Mouse (Mus musculus): ENCODE measurements around the gene Plekho2. TPM values are rescaled to one million over a fixed set of nuclear protein-coding genes. Genes with fewer than 3 reads are reported as not detected.

Plekho2 gene
- polyA plus RNA-seq, 1 experiment: 14.6 TPM

DNA sequence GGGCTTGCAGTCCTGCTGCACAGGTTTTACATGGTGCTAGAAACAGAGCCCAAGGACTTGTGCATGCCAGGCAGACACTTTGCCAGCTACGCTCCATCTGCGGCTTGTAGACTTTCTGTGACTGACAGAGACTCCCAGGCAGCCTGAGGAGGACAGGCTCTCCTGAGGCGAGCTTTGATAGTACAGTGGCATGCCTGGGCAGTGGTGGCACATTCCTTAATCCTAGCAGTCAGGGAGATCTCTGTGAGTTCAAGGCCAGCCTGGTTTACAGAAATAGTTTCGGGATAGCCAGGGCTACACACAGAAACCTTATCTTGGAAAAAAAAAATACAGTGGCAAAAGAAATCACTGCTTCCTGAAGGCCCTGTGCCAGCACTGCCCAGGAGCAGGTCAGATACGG lies 32.7 kb downstream of the Plekho2 start:
- no peaks in the 10 kb centered on the region for H3K27me3 ChIP-seq (ENCODE audit: control insufficient read depth, insufficient read depth, insufficient read length)
- H3K36me3 ChIP-seq (ENCODE audit: control insufficient read depth, insufficient read depth): no peaks in the 10 kb centered on the region
- H3K79me2 ChIP-seq (ENCODE audit: control insufficient read depth, insufficient read depth): no peaks in the 10 kb centered on the region
- TF ChIP-seq MAX (IDR thresholded peaks at IDR 0.05; ENCODE audit: low read depth) (no peak), TCF3 (IDR thresholded peaks at IDR 0.05; ENCODE audit: insufficient read length, low read depth) (no peak), REST (IDR thresholded peaks at IDR 0.05; ENCODE audit: insufficient read depth, insufficient read length) (no peak), MYOD1 (IDR thresholded peaks at IDR 0.05; ENCODE audit: control insufficient read depth in 1 of 3, insufficient read length in 2 of 3, low read depth in 2 of 3) (no peak), E2F4 (IDR thresholded peaks at IDR 0.05; ENCODE audit: insufficient read depth) (no peak), CEBPB (IDR thresholded peaks at IDR 0.05; ENCODE audit: insufficient read depth, poor library complexity, severe bottlenecking) (no peak), POLR2AphosphoS2 (IDR thresholded peaks at IDR 0.05; ENCODE audit: insufficient read length, low read depth) (no peak), USF1 (IDR thresholded peaks at IDR 0.05; ENCODE audit: low read depth) (no peak), SRF (IDR thresholded peaks at IDR 0.05; ENCODE audit: control insufficient read depth, insufficient read length, low read depth) (no peak), POLR2A (IDR thresholded peaks at IDR 0.05; ENCODE audit: insufficient read length, low read depth) (no peak), MYOG (IDR thresholded peaks at IDR 0.05; ENCODE audit: control insufficient read depth in 1 of 3, insufficient read depth in 1 of 3, insufficient read length in 2 of 3, low read depth in 2 of 3) (no peak), TCF12 (IDR thresholded peaks at IDR 0.05; ENCODE audit: insufficient read depth, poor library complexity, severe bottlenecking) (no peak)
- no peak overlapping the region for H3ac ChIP-seq (ENCODE audit: control insufficient read depth, insufficient read length)
- H3K4me2 ChIP-seq (ENCODE audit: low read depth): no peak overlapping the region
- no peak overlapping the region for H3K4me3 ChIP-seq

DNA sequence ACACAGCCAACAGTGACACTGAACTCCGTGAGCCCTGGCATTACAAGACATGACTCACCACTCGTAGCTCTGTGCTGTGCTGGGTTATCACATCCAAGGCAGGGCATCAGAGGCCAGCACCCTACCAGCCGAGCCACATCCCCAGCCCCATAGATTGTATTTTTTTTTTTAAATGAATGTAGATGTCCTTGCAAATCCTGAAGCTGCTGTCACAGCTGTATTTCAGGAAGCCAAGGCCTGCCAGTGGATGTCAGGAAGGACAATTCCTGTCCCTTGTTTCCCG lies 33.5 kb downstream of the Plekho2 start:
- H3K27me3 ChIP-seq (ENCODE audit: control insufficient read depth, insufficient read depth, insufficient read length): no peaks in the 10 kb centered on the region
- TF ChIP-seq POLR2AphosphoS2 (IDR thresholded peaks at IDR 0.05; ENCODE audit: insufficient read length, low read depth) (no peak), SRF (IDR thresholded peaks at IDR 0.05; ENCODE audit: control insufficient read depth, insufficient read length, low read depth) (no peak), CEBPB (IDR thresholded peaks at IDR 0.05; ENCODE audit: insufficient read depth, poor library complexity, severe bottlenecking) (no peak), TCF3 (IDR thresholded peaks at IDR 0.05; ENCODE audit: insufficient read length, low read depth) (no peak), E2F4 (IDR thresholded peaks at IDR 0.05; ENCODE audit: insufficient read depth) (no peak), REST (IDR thresholded peaks at IDR 0.05; ENCODE audit: insufficient read depth, insufficient read length) (no peak), MAX (IDR thresholded peaks at IDR 0.05; ENCODE audit: low read depth) (no peak), MYOD1 (IDR thresholded peaks at IDR 0.05; ENCODE audit: control insufficient read depth in 1 of 3, insufficient read length in 2 of 3, low read depth in 2 of 3) (no peak), MYOG (IDR thresholded peaks at IDR 0.05; ENCODE audit: control insufficient read depth in 1 of 3, insufficient read depth in 1 of 3, insufficient read length in 2 of 3, low read depth in 2 of 3) (no peak), USF1 (IDR thresholded peaks at IDR 0.05; ENCODE audit: low read depth) (no peak), POLR2A (IDR thresholded peaks at IDR 0.05; ENCODE audit: insufficient read length, low read depth) (no peak), TCF12 (IDR thresholded peaks at IDR 0.05; ENCODE audit: insufficient read depth, poor library complexity, severe bottlenecking) (no peak)
- no peak overlapping the region for H3ac ChIP-seq (ENCODE audit: control insufficient read depth, insufficient read length)
- H3K4me3 ChIP-seq: no peak overlapping the region
- peak overlapping the region; percentile 42 for H3K4me2 ChIP-seq (ENCODE audit: low read depth)
- H3K79me2 ChIP-seq (ENCODE audit: control insufficient read depth, insufficient read depth): no peaks in the 10 kb centered on the region
- H3K36me3 ChIP-seq (ENCODE audit: control insufficient read depth, insufficient read depth): no peaks in the 10 kb centered on the region

DNA sequence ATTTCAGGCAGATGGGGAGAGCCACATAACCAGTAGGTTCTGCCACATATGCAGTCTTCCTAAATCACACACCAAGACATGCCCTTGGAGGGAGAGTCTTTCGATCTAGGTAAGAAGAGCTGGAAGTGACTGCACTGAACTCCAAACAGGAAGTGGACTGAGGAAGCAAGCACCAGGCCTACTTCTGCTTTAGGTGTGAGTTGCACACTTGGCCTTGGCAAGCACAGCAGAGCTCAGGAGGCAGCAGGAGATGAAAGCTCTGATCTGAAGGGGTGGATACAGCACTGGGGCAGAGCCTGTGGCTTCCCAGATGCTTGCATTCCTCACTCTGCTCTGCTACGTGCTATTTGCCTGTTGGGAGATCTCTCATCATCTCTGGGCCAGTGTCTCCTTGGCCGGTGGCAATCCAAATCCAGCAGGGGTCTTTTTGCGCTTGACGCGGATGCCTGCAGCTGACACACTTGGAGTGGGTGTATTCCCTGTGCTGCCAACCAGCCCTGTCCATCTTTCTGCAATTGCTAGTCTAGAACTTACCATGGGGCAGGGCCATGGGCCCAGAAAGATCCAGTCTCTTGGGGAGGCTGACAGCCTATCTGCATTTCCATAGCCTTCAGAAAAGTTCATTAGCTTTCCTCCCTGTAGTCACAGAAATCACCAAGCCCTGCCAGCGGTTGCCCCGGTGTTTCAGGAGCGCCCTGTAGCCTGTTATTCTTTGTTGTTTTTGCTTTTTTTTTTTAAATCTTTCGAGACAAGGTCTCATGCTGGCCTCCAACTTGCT lies 34.0 kb downstream of the Plekho2 start:
- H3K79me2 ChIP-seq (ENCODE audit: control insufficient read depth, insufficient read depth): no peaks in the 10 kb centered on the region
- no peak overlapping the region for H3ac ChIP-seq (ENCODE audit: control insufficient read depth, insufficient read length)
- no peaks in the 10 kb centered on the region for H3K27me3 ChIP-seq (ENCODE audit: control insufficient read depth, insufficient read depth, insufficient read length)
- H3K36me3 ChIP-seq (ENCODE audit: control insufficient read depth, insufficient read depth): no peaks in the 10 kb centered on the region
- no peak overlapping the region for H3K4me3 ChIP-seq
- H3K4me2 ChIP-seq (ENCODE audit: low read depth): peak overlapping the region; percentile 42
- TF ChIP-seq USF1 (IDR thresholded peaks at IDR 0.05; ENCODE audit: low read depth) (no peak), SRF (IDR thresholded peaks at IDR 0.05; ENCODE audit: control insufficient read depth, insufficient read length, low read depth) (no peak), MAX (IDR thresholded peaks at IDR 0.05; ENCODE audit: low read depth) (no peak), TCF12 (IDR thresholded peaks at IDR 0.05; ENCODE audit: insufficient read depth, poor library complexity, severe bottlenecking) (no peak), TCF3 (IDR thresholded peaks at IDR 0.05; ENCODE audit: insufficient read length, low read depth) (no peak), CEBPB (IDR thresholded peaks at IDR 0.05; ENCODE audit: insufficient read depth, poor library complexity, severe bottlenecking) (no peak), POLR2A (IDR thresholded peaks at IDR 0.05; ENCODE audit: insufficient read length, low read depth) (no peak), MYOD1 (IDR thresholded peaks at IDR 0.05; ENCODE audit: control insufficient read depth in 1 of 3, insufficient read length in 2 of 3, low read depth in 2 of 3) (no peak), MYOG (IDR thresholded peaks at IDR 0.05; ENCODE audit: control insufficient read depth in 1 of 3, insufficient read depth in 1 of 3, insufficient read length in 2 of 3, low read depth in 2 of 3) (no peak), POLR2AphosphoS2 (IDR thresholded peaks at IDR 0.05; ENCODE audit: insufficient read length, low read depth) (no peak), E2F4 (IDR thresholded peaks at IDR 0.05; ENCODE audit: insufficient read depth) (no peak), REST (IDR thresholded peaks at IDR 0.05; ENCODE audit: insufficient read depth, insufficient read length) (no peak)

DNA sequence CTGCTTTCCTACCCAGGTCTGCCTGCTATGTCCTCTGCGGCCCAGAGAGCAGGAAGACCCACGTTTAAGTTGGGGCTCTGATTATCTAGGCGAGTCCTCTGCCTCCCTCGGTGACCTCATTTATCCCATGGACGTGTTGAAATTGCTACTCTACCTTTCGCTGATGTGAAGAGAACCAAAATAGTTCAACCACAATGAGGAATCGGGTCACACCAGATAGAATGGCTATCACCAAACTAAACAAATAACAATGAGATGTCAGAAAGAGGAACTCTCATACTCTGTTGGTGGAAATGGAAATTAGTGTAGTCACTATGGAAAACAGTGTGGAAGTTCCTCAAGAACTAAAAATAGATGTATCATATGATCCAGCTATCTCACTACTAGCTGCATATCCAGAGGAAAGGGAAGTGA lies 37.7 kb downstream of the Plekho2 start:
- H3K79me2 ChIP-seq (ENCODE audit: control insufficient read depth, insufficient read depth): no peaks in the 10 kb centered on the region
- no peaks in the 10 kb centered on the region for H3K36me3 ChIP-seq (ENCODE audit: control insufficient read depth, insufficient read depth)
- H3ac ChIP-seq (ENCODE audit: control insufficient read depth, insufficient read length): no peak overlapping the region
- TF ChIP-seq CEBPB (IDR thresholded peaks at IDR 0.05; ENCODE audit: insufficient read depth, poor library complexity, severe bottlenecking) (no peak), USF1 (IDR thresholded peaks at IDR 0.05; ENCODE audit: low read depth) (no peak), REST (IDR thresholded peaks at IDR 0.05; ENCODE audit: insufficient read depth, insufficient read length) (no peak), TCF12 (IDR thresholded peaks at IDR 0.05; ENCODE audit: insufficient read depth, poor library complexity, severe bottlenecking) (no peak), E2F4 (IDR thresholded peaks at IDR 0.05; ENCODE audit: insufficient read depth) (no peak), POLR2A (IDR thresholded peaks at IDR 0.05; ENCODE audit: insufficient read length, low read depth) (no peak), POLR2AphosphoS2 (IDR thresholded peaks at IDR 0.05; ENCODE audit: insufficient read length, low read depth) (no peak), SRF (IDR thresholded peaks at IDR 0.05; ENCODE audit: control insufficient read depth, insufficient read length, low read depth) (no peak), TCF3 (IDR thresholded peaks at IDR 0.05; ENCODE audit: insufficient read length, low read depth) (no peak), MYOG (IDR thresholded peaks at IDR 0.05; ENCODE audit: control insufficient read depth in 1 of 3, insufficient read depth in 1 of 3, insufficient read length in 2 of 3, low read depth in 2 of 3) (no peak), MYOD1 (IDR thresholded peaks at IDR 0.05; ENCODE audit: control insufficient read depth in 1 of 3, insufficient read length in 2 of 3, low read depth in 2 of 3) (no peak), MAX (IDR thresholded peaks at IDR 0.05; ENCODE audit: low read depth) (no peak)
- H3K4me2 ChIP-seq (ENCODE audit: low read depth): peak overlapping the region; percentile 70
- no peaks in the 10 kb centered on the region for H3K27me3 ChIP-seq (ENCODE audit: control insufficient read depth, insufficient read depth, insufficient read length)
- H3K4me3 ChIP-seq: no peak overlapping the region
